Mouse (Mus musculus) olfactory bulb, adult 2 months (tissue): ENCODE measurements around the gene Gria2.

Experiments used
- CTCF ChIP-seq: fragments of 200-500 bp; IDR thresholded peaks from 2 replicates; pipeline ENCODE4 v1.5.1; 2012; ENCODE audit warnings: low read depth, mild to moderate bottlenecking, low read length, moderate library complexity; ENCODE audit not compliant: insufficient read depth
- POLR2A ChIP-seq: fragments of 200-500 bp; IDR thresholded peaks from 2 replicates; pipeline ENCODE4 v1.6.1; 2012; ENCODE audit warnings: mild to moderate bottlenecking, low read depth, low read length, moderate library complexity; ENCODE audit not compliant: insufficient read depth

DNA sequence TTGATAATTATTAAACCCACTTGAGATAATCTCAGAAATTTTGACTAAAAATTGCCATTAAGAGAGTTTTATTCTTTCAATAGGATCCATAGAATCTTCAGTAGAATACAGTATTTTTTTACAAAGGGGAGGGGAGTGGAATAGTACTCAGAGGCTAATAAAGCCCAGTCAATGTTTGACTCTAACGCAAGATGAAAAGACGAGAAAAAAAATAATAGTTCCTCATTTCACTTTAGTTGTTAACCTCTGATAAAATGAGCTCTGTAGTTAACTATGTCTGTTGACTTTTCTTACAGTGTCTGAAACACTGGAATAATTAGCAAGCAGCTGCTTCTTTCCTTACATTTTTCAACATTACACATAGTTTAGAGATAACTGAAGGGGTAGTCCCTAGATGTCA, 7.4 kb downstream of the Gria2 start:
- no peak for TF ChIP-seq CTCF
- TF ChIP-seq POLR2A = no peak
